Mouse (Mus musculus): ENCODE data around the gene Hspa4.
"Not testable (repeated sequence)": the region's sequence is repeated elsewhere in the genome, so short reads cannot be mapped to it uniquely, and the experiment has no call there.

Hspa4 gene

DNA sequence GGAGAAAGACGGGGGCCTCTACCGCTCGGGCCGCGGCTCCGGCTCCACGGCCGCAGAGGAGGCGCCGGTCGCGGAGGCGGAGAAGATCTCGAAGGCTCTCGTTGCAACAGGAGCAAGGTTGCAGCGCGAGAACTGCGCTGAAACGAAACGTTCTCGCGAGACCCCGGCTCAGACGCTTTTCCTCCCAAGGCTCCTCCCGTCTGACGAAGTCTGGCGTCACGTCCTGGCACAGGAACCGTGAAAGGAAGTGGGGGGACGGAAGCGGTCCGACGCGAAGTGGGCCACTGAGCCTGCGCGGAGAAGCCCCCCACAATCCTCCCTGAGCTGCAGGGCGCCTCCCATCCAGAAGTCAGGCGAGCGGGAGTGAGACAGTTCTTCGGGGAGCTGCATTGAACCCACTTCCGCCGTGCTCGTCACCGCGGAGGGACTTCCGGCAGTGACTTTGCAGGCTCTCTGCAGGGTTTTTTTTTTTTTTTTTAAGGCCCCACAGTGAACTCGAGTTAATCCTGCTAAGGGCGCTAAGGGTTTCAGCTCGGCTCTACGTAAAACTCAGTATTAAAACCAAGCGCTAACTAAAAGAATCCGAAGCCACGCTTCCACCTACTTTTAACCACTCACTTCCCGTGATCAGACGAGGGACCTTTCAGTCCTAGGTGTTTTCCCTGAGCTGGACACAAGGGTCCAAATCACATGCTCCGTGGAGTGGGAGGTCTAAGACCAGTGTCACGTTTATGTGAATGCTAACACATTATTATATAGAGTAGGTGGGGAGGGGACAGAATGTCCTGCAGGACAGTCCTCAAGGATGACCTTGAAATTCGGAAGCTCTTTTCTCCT, at the start of gene Hspa4:
Hspa4 (minus strand) TSS at position 128 of the 837 bp plus-strand sequence.
- DNase-seq = peak; percentile 100

DNA sequence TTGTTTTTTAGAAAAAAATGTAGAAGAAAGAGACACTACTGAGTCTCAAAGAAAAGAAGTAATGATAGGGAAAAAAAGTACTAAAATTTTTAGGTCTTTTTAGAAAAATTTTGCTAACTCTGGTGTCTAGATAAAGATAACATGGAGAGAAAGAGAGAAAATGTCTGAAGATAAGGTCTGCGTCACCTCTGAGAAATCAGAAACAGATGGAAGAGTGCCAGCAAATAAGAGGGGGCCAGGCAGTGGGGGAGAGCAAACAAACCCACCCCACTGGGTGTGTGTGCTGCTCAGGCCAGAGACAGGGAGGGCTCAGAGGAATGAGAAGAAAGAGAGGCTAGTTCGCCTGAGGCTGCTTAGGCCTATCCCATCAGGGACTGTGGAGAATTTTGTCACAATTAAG, 45.5 kb upstream of the Hspa4 start:
- DNase-seq = no peak

DNA sequence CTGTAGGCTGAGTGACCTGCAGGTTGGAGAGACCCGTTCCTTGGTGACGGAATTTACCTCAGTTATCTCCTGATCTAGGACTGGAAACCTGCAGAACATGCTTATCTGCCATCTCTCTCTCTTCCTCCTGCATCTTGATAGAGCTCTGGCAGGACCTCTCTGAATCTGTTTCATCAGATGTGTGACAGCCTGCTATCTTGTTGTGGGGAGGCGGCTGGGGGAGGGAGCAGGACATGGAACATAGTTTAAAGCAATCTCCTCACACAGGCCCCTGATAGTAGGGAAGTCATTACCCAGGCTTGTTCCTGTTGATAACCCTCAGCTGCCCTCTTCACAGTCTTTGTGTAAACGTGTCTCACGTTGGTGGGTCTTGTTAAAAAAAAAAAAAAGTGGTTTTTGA, 45.1 kb upstream of the Hspa4 start:
- DNase-seq = no peak

DNA sequence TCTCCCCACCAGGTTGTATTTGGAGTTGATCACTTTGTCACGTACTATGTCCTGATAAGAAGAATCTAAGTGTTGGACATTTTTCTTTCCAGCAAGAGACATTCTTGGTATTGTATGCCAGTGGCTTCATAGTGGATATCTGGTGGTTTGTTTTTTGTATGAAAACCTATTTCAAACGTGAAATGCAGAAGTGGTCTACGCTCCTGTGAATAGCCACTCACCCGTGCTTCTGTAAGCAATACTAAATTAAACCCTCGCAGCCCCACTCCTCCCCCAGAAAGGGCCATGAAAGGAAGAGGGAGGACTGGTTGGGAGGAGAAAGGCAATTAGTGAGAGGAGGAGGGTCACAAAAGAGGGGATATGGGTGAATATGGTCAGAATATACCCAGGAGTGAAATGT, 42.5 kb upstream of the Hspa4 start:
- no peak for DNase-seq

DNA sequence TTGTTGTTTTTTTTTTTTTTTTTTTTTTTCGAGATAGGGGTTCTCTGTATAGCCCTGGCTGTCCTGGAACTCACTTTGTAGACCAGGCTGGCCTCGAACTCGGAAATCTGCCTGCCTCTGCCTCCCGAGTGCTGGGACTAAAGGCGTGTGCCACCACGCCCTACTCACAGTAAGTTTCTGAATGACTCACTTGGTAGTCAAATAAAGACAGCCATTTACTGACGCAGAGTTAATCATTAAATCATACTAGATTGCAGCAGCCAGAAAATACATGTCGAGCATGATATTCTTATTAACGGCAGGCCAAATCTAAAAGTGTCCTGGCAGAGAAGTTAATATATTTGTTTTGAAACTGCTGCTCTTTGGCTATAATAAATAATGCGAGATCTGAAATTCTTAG, 40.8 kb upstream of the Hspa4 start:
- DNase-seq = not testable (repeated sequence)

DNA sequence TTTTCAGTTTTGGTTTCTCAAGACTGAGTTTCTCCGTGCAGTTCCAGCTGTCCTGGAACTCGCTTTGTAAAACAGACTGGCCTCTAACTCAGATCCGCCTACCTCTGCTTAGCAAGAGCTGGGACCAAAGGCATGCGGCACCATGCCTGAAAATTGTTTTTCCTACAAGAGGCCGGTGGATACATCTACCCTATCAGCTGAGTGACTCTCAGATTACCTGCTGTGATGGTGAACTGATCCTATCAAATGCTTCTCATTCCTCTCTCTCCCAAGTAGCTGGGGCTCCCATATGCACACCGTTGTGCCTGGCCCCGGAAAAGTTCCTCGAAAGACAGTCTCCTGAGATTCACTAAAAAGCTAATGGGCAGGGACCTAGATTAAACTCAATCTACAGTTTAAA, 37.4 kb upstream of the Hspa4 start:
- no peak for DNase-seq

DNA sequence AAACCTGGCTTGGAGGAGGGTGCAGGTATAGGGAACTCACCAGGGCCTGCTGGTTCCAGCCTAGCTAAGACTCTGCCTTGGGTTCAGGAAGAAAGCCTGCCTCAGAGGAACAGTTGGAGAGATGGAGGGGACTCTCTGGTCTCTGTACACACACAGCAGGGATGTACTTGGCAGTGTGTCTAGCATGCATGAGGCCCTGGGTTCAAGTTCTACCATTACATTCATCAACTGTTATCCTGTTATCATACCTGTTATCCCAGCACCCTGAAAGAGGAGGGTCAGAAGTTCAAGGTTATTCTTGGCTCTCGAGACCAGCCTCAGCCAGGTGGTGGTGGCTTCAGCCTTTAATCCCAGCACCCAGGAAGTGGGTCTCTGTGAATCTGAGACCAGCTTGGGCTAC, 36.7 kb upstream of the Hspa4 start:
- DNase-seq = no peak

DNA sequence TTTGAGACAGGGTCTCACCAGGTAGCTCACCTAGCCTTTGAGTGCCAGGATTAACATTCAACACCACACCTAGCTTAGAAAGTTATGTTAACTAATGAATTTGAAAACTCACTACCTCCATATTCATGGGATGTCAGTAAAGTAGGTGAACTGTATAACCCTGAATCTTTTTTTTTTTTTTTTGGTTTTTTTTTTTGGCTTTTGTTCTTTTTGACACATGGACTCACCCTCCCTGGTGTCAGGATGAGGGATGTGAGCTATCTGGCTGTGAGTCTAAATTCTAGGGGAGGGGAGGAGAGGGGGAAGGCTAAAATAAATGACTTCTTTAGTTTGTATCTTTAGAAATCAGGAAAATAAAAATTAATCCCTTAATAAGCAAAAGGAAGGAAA, 35.9 kb upstream of the Hspa4 start:
- no peak for DNase-seq

DNA sequence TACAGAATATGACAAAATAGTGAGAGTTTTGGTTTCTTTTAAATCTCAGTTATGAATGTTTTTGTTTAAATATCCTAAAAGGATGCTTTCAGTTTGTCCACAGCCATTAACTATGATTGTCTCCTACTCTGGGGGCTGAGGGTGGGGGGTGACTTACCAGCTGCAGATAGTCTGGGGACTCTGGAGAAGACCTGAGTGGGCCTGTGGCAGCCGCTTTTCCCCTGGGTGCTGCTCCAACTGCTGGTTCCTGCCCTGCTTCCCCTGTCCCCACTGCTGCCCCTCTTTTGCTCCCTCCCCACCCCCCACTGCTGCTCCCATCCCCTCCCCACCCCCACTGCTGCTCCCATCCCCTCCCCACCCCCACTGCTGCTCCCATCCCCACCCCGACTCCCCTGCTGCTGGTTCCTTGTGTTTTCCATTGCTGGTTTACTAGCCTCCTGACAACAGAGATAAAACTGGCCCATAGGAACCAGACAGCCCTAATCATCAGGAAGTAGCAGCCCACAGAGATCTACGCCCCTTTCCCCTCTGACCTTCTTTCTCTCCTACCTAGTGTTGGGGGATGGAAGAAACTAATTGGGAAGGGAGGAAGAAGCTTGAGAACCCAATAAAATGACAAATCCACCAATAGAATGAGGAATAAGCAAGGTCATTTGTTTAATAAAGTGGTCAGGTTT, 35.4 kb upstream of the Hspa4 start:
- DNase-seq = no peak

DNA sequence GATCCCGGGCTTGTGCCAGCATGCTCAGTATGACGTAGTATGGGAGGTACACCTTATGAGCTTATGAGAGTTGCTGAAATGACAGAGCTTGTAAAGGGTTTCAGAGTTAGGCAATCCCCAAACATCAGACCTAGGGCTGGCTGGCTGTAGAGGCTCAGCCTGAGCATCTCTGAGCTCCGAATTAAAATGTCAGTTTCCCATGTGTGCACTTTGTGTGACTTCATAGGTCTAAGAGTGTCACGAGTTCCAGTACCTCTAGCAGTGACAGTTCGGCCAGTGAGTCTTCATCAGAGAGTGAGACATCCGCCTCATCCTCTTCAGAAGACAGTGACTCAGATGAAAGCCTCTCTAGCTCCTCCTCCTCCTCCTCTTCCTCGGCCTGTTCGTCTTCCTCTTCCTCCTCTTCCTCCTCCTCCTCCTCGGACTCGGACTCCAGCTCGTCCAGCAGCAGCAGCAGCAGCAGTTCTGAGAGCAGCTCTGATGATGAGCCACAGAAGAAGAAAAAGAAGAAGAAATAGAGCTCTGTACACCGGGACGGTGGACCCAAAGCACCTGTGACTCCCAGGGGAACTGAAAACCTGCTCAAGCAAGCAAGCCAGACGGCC, 31.9 kb upstream of the Hspa4 start:
- DNase-seq = no peak

DNA sequence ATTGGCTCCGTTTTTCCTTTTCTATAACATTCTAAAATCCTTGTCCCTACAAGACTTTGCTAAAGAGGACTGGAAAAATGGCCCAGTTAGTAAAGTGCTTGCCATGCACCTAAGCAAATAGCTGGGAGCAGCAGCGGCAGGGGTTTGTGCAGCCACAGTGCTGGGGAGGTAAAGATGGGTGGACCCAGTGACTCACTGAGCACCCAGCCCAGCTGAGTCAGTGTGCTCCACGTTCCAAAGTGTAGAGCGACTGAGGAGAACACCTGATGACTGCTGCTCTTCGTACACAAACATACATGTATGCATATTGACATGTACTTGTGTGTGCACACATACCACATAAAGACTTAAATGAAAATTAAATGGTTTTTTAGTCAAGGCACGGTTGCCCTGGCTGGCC, 30.9 kb upstream of the Hspa4 start:
- DNase-seq = no peak

DNA sequence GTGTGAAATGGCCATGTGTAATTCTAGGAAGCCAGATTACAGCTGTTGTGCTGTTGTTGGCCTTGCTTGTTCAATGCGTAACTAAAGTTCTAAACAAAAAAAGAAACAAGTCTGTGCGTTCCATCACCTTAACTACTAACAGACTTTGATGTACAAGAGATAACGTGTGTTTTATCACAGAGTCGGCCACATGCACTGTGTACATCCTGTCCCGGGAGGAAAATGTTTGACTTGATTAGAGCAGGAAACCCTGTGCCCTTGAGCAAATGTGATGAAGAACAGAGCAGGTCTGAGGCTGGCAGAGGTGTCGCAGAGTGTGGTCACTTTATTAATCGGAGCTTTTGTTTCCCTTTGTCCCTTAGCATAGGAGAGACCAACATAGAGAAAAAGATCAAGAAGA, 30.1 kb upstream of the Hspa4 start:
- no peak for DNase-seq

DNA sequence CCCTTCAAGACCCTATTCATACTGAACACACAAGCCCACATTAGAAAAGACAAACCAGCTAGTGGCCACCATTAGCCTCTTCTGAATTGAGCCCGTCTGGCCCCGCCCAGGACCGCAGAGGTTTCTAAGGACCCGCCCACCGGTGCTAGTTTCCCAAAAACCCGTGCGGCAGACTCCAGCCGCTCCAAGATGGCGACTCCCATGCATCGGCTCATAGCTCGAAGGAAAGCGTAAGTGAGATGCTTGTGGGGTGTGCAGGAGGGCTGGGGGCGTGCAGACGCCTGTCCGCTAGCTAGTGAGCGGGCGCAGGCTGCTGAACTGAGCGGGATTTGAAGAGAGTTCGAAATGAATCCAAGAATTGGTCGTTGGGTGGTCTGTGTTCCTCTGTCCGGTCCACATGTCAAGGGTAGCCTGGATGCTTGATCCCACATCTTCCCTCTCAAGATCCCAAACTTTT, 24.3 kb upstream of the Hspa4 start, which contains the start of gene Zcchc10:
Zcchc10 (plus strand) TSS at position 168 of the 457 bp plus-strand sequence.
- DNase-seq = peak; percentile 90 to 93

DNA sequence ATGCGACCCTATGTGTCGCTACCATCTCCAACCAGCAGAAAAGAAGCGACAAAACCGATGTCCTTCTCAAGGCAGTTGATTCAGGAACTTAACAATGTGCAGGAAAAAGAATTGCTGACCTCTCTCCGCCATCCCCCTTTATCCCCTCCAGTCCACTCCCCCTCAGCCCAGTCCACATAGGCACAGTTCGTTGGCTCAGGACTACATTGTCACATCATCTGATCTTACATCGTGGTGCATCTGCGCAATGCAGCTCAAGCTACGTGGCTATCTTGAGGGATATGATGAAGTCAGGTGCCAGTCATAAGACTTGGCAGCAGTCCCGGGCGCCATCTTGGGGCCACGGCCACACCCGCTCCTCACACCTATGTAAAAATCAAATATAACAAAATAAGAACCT, 19.6 kb upstream of the Hspa4 start:
- not testable (repeated sequence) for DNase-seq

DNA sequence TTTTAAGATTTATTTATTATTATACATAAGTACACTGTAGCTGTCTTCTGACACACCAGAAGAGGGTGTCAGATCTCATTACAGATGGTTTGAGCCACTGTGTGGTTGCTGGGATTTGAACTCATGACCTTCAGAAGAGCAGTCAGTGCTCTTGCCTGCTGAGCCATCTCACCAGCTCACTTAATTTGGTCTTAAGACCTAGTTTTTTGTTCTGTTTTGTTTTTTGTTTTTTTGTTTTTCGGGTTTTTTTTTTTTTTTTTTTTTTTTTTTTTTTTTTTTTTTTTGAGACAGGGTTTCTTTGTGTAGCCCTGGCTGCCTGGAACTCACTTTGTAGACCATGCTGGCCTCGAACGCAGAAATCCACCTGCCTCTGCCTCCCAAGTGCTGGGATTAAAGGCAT, 18.3 kb upstream of the Hspa4 start:
- not testable (repeated sequence) for DNase-seq

DNA sequence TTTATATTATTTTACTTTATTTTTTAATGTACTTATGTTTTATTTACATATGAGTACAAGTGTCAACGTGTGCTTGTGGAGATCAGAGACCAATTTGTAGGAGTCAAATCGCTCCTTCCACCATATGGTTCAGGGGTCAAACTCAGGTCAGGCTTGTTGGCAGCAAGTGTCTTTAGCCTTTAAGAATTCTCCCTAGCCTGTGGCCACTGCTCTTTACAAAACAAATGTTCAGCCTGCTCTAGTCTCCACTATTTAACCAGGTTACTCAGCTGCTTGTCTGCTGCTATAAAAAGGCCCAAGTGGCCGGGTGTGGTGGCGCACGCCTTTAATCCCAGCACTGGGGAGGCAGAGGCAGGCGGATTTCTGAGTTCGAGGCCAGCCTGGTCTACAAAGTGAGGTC, 17.8 kb upstream of the Hspa4 start:
- DNase-seq = no peak

DNA sequence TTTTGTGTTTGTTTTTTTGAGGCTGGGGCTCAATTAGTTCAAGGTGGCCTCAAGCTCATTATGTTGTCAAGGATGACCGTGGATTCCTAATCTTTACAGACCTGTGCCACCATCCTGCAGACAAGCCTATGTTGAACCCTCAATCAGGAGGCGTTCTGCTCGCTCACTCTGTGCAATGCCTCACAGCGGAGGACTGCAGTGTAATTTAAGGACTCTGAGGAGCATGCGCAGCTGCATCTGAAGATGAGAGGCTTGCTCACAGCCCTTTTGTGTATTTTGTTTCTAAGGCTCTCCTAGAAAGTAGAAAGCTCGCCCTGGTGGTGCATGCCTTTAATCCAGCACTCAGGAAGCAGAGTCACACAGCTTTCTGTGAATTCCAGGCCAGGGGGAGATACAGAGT, 16.7 kb upstream of the Hspa4 start:
- DNase-seq = no peak

DNA sequence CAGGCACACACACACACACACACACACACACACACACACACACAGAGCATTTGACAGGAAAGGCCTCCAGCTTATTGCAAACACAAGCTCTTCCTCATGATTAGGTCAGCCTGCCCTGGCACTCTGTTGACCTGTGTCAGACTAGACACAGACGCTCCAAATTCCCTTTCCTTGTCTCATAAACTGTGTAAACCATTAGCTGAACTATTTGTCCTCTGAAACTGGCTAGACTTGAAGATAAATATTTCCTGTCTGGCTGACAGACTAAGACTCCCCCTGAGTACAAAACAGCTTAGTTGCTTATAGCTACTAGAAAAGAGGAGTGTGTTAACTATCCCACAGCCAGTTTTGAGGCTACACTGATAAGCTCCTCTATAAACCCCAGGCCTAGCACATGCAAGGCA, 14.5 kb upstream of the Hspa4 start:
- DNase-seq = no peak

DNA sequence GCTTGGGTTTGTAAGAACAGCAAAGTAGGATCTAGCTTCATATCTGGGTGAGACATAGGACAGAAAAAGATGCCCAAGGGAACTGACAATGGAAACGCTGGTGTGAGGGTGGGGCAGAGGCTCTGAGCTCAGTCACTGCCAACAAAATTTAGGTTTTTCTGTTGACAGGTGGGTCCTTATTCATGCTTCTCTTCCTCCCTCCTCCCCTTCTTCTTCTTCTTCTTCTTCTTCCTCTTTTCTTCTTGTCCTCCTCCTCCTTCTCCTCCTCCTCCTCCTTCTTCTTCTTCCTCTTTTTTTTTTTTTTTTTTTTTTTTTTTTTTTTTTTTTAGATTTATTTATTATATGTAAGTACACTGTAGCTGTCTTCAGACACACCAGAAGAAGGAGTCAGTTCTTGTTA, 12.6 kb upstream of the Hspa4 start:
- DNase-seq = not testable (repeated sequence)

DNA sequence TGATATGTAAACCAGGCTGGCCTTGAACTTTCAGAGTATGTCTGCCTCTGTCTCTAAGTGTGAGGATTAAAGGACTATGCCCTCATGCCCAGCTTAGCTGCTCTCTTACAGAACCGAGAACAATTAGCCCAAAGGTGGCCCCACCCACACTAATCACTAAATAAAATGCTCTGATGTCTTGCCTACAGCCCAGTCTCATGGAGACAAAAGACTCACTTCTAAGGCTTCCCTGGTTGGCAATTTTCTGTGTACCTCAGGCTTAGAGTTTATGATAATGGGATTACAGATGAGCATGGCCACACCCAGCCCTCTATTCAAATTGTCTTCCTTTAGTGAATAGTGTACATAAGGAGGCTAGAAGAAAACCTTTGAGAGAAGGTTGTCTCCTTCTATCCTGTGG, 11.1 kb upstream of the Hspa4 start:
- DNase-seq = no peak

DNA sequence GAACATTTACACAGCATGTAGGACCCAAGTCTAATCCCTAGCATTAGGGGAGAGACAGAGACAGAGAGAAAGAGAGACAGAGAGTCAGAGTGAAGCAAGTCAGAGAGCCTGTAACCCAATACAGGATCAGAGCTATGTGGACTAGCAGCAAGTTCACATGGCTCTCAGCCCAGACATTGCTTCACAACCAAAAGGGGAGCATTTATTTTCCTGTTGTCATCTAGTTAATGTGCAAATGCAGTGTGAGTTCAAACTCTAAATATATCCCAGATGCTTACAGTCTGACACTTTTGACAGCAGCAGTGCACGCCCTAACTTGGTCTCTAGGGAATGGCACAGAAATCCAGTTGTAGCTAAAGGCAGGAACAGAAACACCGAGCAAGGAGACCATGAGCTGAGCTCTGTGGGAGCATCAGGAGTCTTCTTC, 8.6 kb upstream of the Hspa4 start:
- DNase-seq = no peak

DNA sequence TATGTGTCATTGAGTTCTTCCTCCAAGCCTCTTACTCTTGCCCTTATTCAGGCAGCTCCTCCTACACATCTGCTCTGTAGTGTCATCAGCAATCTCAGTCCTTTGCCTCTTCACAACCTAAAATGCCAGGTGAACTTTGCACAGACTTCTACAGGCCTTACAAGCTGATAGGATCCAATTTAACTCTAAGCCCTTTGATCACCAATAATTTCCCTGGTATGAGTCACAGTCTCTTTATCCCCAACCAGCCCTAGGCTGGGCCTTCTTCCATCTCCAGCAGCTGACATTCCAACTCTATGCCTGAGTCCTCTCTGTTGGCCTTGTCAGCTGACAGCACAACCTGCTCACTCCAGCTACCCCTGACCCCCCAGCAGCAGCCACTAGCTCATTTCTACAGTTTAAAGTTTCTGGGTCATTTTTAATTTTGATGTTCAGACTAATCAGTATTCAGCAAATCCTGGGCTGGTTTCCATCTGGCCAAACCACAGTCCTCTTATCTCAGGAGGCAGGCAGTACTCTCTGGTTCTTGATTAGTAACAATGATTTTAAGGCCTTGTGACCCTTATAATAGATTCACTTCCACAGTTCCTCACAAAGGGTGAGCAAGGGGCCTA, 8.1 kb upstream of the Hspa4 start:
- no peak for DNase-seq

DNA sequence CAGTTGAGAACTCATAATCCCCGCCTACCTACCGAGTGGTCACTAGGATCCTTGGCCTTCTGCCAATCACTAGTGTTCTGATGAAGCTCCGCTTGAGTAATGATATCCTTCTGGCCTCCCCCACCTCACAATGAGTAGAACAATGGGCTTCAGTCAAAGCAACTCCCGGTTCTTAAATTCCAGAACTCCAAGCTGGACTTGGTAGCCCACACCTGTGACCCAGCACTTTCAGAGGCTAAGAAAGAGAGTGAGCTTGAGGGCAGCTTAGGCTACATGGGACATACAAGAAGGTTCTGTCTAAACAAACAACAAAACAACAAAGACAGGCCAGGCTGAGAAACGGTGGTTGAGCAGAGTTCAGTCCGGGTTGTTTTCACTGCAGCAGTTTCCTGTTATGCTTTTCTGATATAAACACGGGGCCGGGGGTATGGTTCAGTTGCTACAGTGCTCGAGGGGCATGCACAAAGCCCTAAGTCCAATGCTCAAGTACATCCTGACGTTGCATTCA, 7.4 kb upstream of the Hspa4 start:
- peak in 1 of 2 experiments; percentile 9 for DNase-seq
